Mouse (Mus musculus): Measurements from ENCODE around the gene Gm3278.
"Not testable (repeated sequence)": the region's sequence is repeated elsewhere in the genome, so short reads cannot be mapped to it uniquely, and the experiment has no call there.

The Gm3278 gene

GRCm38 (mm10) chr14:4892116-4892515 is at the start of gene Gm3278:
Gene Gm3278, plus strand, starts transcription at chr14:4892416.
- not testable (repeated sequence) for DNase-seq (ENCODE audit: low read depth, low spot score)

DNA sequence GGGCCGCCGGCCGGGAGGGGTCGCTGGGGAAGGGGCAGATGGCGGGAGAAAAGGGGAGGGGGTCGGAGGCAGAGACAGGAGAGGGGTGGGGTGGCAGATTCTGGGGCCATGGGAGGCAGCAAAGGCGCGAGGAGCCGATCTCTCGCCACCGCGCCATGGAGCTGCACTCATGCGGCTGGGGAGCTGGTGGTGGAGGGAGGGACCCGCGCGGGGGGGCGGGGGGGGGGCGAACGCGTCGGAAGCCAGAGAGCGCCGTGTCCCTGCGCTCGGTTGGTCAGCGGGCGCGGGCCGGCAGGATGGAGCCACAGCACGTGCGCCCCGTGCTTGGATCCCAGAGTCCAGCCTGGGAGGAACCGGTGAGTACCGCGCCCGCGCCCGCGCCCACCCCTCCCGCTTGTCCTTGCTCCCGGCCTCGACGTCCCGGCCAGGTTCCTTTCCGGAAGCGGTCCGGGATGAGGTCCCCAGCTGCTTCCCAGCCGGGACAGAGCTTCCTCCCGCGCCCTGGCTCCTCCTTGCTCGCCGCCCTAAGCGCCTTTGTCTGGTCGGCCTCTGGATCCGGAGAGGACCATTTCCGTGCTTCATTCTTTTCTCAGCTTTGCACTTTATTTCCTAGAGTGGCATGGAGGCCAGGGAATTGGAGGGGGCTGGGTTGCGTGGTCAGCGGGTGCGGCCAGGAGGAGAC is 36.8 kb upstream of the Gm3278 start, which contains the start of gene Gm3264:
TSS of gene Gm3264 (plus strand) at position 278 of the 682 bp plus-strand sequence.
- DNase-seq (ENCODE audit: low read depth, low spot score): not testable (repeated sequence)
